Mouse (Mus musculus) hindbrain, embryonic 16.5 days (tissue): ENCODE data around the gene Olfr877. TPM values are rescaled to one million over a fixed set of nuclear protein-coding genes. Genes with fewer than 3 reads are reported as not detected.

ENCODE experiments used
- ATAC-seq: fragments of 200-750 bp; cut with Nextera tagmentation; 2 replicates; pipeline ENCODE4 v1.8.0; 2017; ENCODE audit warnings: moderate TSS enrichment, moderate library complexity
- H3K27ac ChIP-seq: fragments of 300-500 bp; sonication (generic); 2 replicates; pipeline ENCODE4 v1.5.1; 2014; ENCODE audit warnings: low read depth, mild to moderate bottlenecking, control low read depth, low read length, moderate library complexity
- H3K27me3 ChIP-seq: fragments of 300-500 bp; sonication (generic); replicated peaks from 2 replicates; pipeline ENCODE4 v1.6.1; 2014; ENCODE audit warnings: low read length; ENCODE audit not compliant: control insufficient read depth, insufficient read depth
- H3K36me3 ChIP-seq: fragments of 300-500 bp; sonication (generic); 2 replicates; pipeline ENCODE4 v1.6.1; 2014; ENCODE audit warnings: mild to moderate bottlenecking, low read length, moderate library complexity, mixed read lengths; ENCODE audit not compliant: control insufficient read depth, insufficient read depth
- H3K4me1 ChIP-seq: fragments of 300-500 bp; sonication (generic); 2 replicates; pipeline ENCODE4 v1.6.1; 2014; ENCODE audit warnings: low read depth, low read length; ENCODE audit not compliant: control insufficient read depth, insufficient read depth
- H3K4me2 ChIP-seq: fragments of 300-500 bp; sonication (generic); 2 replicates; pipeline ENCODE4 v1.6.1; 2014; ENCODE audit warnings: mild to moderate bottlenecking, low read length, control low read depth, moderate library complexity
- H3K4me3 ChIP-seq: fragments of 300-500 bp; sonication (generic); 2 replicates; pipeline ENCODE4 v1.5.1; 2014; ENCODE audit warnings: mild to moderate bottlenecking, low read length, control low read depth, moderate library complexity
- H3K9ac ChIP-seq: fragments of 300-500 bp; sonication (generic); 2 replicates; pipeline ENCODE4 v1.6.1; 2014; ENCODE audit warnings: low read depth, mild to moderate bottlenecking, control low read depth, low read length, moderate library complexity
- H3K9me3 ChIP-seq: fragments of 300-500 bp; sonication (generic); 2 replicates; pipeline ENCODE4 v1.6.1; 2014; ENCODE audit warnings: mild to moderate bottlenecking, low read length, moderate library complexity; ENCODE audit not compliant: control insufficient read depth
- WGBS: fragments of 180-500 bp; shearing (Covaris S2); extraction: QIAGEN DNeasy Blood & Tissue Kit; methylation state at CpG from one replicate; pipeline ENCODE4 v1.1.7; 2014; 5-methylcytosine and 5-hydroxymethylcytosine counted together
- polyA plus RNA-seq: library from polyadenylated mRNA; unstranded; fragments of >200 nt; fragmentation: Nextera tagmentation; extraction: Ambion mirVana; gene quantifications from 2 replicates; pipeline ENCODE4 v1.2.1, GENCODE M21; 2015

Olfr877 gene
- polyA plus RNA-seq, 1 experiment from 2014 or later = not detected

- Histone ChIP-seq H3K4me1 (no peaks in the 10 kb centered on the region), H3K4me3 (no peak overlapping the region), H3K27me3 (no peaks in the 10 kb centered on the region), H3K36me3 (no peaks in the 10 kb centered on the region), H3K4me2 (no peak overlapping the region), H3K9ac (no peak overlapping the region), H3K27ac (no peak overlapping the region), H3K9me3 (no peaks in the 10 kb centered on the region)
- ATAC-seq = no peak
- 86% methylated on average over 1 of the region's 1 CpGs for WGBS
Observed at GRCm38 (mm10) chr9:37871097-37871496, 17.0 kb downstream of the Olfr877 start.

GRCm38 (mm10) chr9:37871536-37871935, 17.5 kb downstream of the Olfr877 start:
- no peaks in the 10 kb centered on the region for H3K27me3 ChIP-seq
- 57% methylated on average over 1 of the region's 1 CpGs for WGBS
- no peak overlapping the region for H3K27ac ChIP-seq
- H3K9ac ChIP-seq = no peak overlapping the region
- no peaks in the 10 kb centered on the region for H3K4me1 ChIP-seq
- H3K36me3 ChIP-seq = no peaks in the 10 kb centered on the region
- H3K4me3 ChIP-seq = no peak overlapping the region
- ATAC-seq = no peak
- no peak overlapping the region for H3K4me2 ChIP-seq
- H3K9me3 ChIP-seq = no peaks in the 10 kb centered on the region

DNA sequence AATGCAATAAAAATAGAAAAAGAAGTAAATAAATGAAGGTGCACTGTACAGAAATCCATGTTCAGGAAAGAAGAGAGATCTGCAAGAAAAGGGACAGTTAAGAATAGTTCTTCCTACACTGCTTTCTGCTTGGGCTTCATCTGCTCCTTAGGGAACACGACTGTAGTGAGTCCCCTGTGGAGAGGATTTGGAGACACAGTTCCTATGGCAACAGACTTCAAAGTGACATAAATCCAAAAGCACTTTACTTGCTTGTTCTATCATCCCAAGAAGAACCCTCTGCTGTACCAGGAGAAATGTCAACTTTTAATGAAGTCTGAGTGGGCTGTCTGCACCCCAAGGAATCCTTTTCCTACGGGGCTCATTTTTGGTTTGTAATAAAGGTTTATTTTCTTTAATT, 36.9 kb downstream of the Olfr877 start:
- ATAC-seq = no peak
- Histone ChIP-seq H3K9me3 (no peaks in the 10 kb centered on the region), H3K4me1 (no peaks in the 10 kb centered on the region), H3K4me3 (no peak overlapping the region), H3K27me3 (no peaks in the 10 kb centered on the region), H3K36me3 (no peaks in the 10 kb centered on the region), H3K27ac (no peak overlapping the region), H3K4me2 (no peak overlapping the region), H3K9ac (no peak overlapping the region)
- 26% methylated on average over 2 of the region's 2 CpGs for WGBS

GRCm38 (mm10) chr9:37896661-37897060, 42.6 kb downstream of the Olfr877 start, which contains the start of gene Olfr145:
Gene Olfr145 (plus strand): TSS chr9:37896724.
- Histone ChIP-seq H3K9ac (no peak within 1 kb of the TSS), H3K27ac (no peak within 1 kb of the TSS), H3K27me3 (no peaks in the 10 kb centered on the region), H3K4me3 (no peak within 1 kb of the TSS), H3K4me1 (no peaks in the 10 kb centered on the region), H3K9me3 (no peaks in the 10 kb centered on the region), H3K36me3 (no peaks in the 10 kb centered on the region), H3K4me2 (no peak within 1 kb of the TSS)
- no peak for ATAC-seq
- WGBS = 18% methylated on average over 2 of the region's 2 CpGs

- Histone ChIP-seq H3K27ac (no peak overlapping the region), H3K4me2 (no peak overlapping the region), H3K36me3 (no peaks in the 10 kb centered on the region), H3K4me1 (no peaks in the 10 kb centered on the region), H3K27me3 (no peaks in the 10 kb centered on the region), H3K9ac (no peak overlapping the region), H3K9me3 (no peaks in the 10 kb centered on the region), H3K4me3 (no peak overlapping the region)
- 76% methylated on average over 3 of the region's 3 CpGs for WGBS
- ATAC-seq = no peak
Observed at GRCm38 (mm10) chr9:37905555-37905954, 51.5 kb downstream of the Olfr877 start.

Other genes starting within 250 kb of the Olfr877 start
- gene Spa17, start 240.5 kb upstream of the Olfr877 start, polyA plus RNA-seq = 7.6 and 9.6 TPM in 2 replicates
- 87.1 and 89.2 TPM in 2 replicates for gene Tbrg1, start 197.0 kb upstream of the Olfr877 start, polyA plus RNA-seq
- 0.15 and 0.51 TPM in 2 replicates for gene Panx3, start 185.0 kb upstream of the Olfr877 start, polyA plus RNA-seq
- gene Olfr160, start 138.0 kb upstream of the Olfr877 start, polyA plus RNA-seq = not detected in 2 replicates
- gene Olfr874, start 109.2 kb upstream of the Olfr877 start, polyA plus RNA-seq = not detected in 2 replicates
- gene Olfr875, start 82.4 kb upstream of the Olfr877 start, polyA plus RNA-seq = 0.16 TPM in 1 of 2 replicates, not detected in the other
- gene Olfr876, start 51.2 kb upstream of the Olfr877 start, polyA plus RNA-seq = not detected in 2 replicates
- not detected in 2 replicates for gene Olfr145, start 42.5 kb downstream of the Olfr877 start, polyA plus RNA-seq
- gene Olfr878, start 63.6 kb downstream of the Olfr877 start, polyA plus RNA-seq = not detected in 2 replicates
- gene Olfr881, start 137.6 kb downstream of the Olfr877 start, polyA plus RNA-seq = not detected in 2 replicates
- gene Olfr883, start 171.5 kb downstream of the Olfr877 start, polyA plus RNA-seq = not detected in 2 replicates
- not detected in 2 replicates for gene Olfr884, start 192.3 kb downstream of the Olfr877 start, polyA plus RNA-seq
- not detected in 2 replicates for gene Olfr885, start 207.1 kb downstream of the Olfr877 start, polyA plus RNA-seq
- not detected in 2 replicates for gene Olfr887, start 229.8 kb downstream of the Olfr877 start, polyA plus RNA-seq